Mouse (Mus musculus) olfactory bulb, adult 2 months (tissue): ENCODE data around the gene Tssc4.

Source experiments
- CTCF ChIP-seq: fragments of 200-500 bp; IDR thresholded peaks from 2 replicates; pipeline ENCODE4 v1.5.1; 2012; ENCODE audit warnings: low read depth, mild to moderate bottlenecking, low read length, moderate library complexity; ENCODE audit not compliant: insufficient read depth
- POLR2A ChIP-seq: fragments of 200-500 bp; IDR thresholded peaks from 2 replicates; pipeline ENCODE4 v1.6.1; 2012; ENCODE audit warnings: mild to moderate bottlenecking, low read depth, low read length, moderate library complexity; ENCODE audit not compliant: insufficient read depth

- TF ChIP-seq POLR2A: no peak
- no peak for TF ChIP-seq CTCF
These were observed 27.0 kb upstream of the Tssc4 start for GRCm38 (mm10) chr7:143042089-143042488.
